Mouse (Mus musculus) lung, adult 2 months (tissue): ENCODE results near the gene Cntln. TPM values are rescaled to one million over a fixed set of nuclear protein-coding genes. Genes with fewer than 3 reads are reported as not detected.
A peak's percentile ranks its signal among the peaks of the same experiment; 100 is the strongest.

Experiments
- DNase-seq: peaks from one replicate; pipeline ENCODE4 v3.0.0; 2022
- H3K4me1 ChIP-seq: fragments of 200-500 bp; 2 replicates; pipeline ENCODE4 v1.6.1; 2011; ENCODE audit warnings: low read length; ENCODE audit not compliant: control insufficient read depth, insufficient read depth
- H3K4me3 ChIP-seq: fragments of 200-500 bp; replicated peaks from 2 replicates; pipeline ENCODE3; 2011; ENCODE audit warnings: low read depth, mild to moderate bottlenecking, control low read depth, low read length; ENCODE audit errors: extremely low read depth
- CTCF ChIP-seq: fragments of 200-500 bp; IDR thresholded peaks from 2 replicates; pipeline ENCODE4 v1.5.1; 2011; ENCODE audit warnings: mild to moderate bottlenecking, low read length, control low read depth; ENCODE audit not compliant: insufficient read depth
- POLR2A ChIP-seq: fragments of 200-500 bp; IDR thresholded peaks from 2 replicates; pipeline ENCODE4 v1.6.1; 2011; ENCODE audit warnings: low read depth, mild to moderate bottlenecking, control low read depth, low read length, borderline replicate concordance; ENCODE audit errors: extremely low read depth
- WGBS: fragments of 180-500 bp; shearing (Covaris S2); methylation state at CpG from one replicate; pipeline ENCODE4 v1.1.7; 2018; 5-methylcytosine and 5-hydroxymethylcytosine counted together
- polyA plus RNA-seq: library from polyadenylated mRNA; depleted of rRNA; stranded (reverse); fragments of >200 nt; gene quantifications from 2 replicates; pipeline ENCODE4 v1.2.3, GENCODE M21; 2012

Gene Cntln
- polyA plus RNA-seq, 1 experiment, result 3.2 TPM

GRCm38 (mm10) chr4:85010846-85011245 lies 126.7 kb downstream of the Cntln start:
- TF ChIP-seq CTCF, result no peak
- no peak for TF ChIP-seq POLR2A
- no peak for DNase-seq
- Histone ChIP-seq H3K4me1 (no peaks in the 10 kb centered on the region), H3K4me3 (no peak overlapping the region)

GRCm38 (mm10) chr4:85045748-85046147 lies 161.6 kb downstream of the Cntln start:
- WGBS, result 79% methylated on average over 2 of the region's 2 CpGs
- TF ChIP-seq POLR2A (no peak), CTCF (no peak)

GRCm38 (mm10) chr4:85049933-85050553 lies 165.9 kb downstream of the Cntln start:
- H3K4me3 ChIP-seq, result no peak overlapping the region
- TF ChIP-seq CTCF (no peak), POLR2A (no peak)

More at GRCm38 (mm10) chr4:85045748-85046147, 161.6 kb downstream of the Cntln start:
- no peak overlapping the region for H3K4me3 ChIP-seq
- no peak for DNase-seq
- H3K4me1 ChIP-seq, result no peaks in the 10 kb centered on the region

GRCm38 (mm10) chr4:85054616-85055015 lies 170.5 kb downstream of the Cntln start:
- no peak for DNase-seq
- 71% methylated on average over 1 of the region's 1 CpGs for WGBS
- Histone ChIP-seq H3K4me3 (no peak overlapping the region), H3K4me1 (no peaks in the 10 kb centered on the region)
- TF ChIP-seq CTCF, result no peak
- no peak for TF ChIP-seq POLR2A

More at GRCm38 (mm10) chr4:85049933-85050553, 165.9 kb downstream of the Cntln start:
- WGBS, result 80% methylated on average over 8 of the region's 8 CpGs
- DNase-seq, result no peak
- H3K4me1 ChIP-seq, result no peaks in the 10 kb centered on the region

GRCm38 (mm10) chr4:85059598-85059997 lies 175.5 kb downstream of the Cntln start:
- 90% methylated on average over 2 of the region's 2 CpGs for WGBS
- DNase-seq, result no peak
- no peak overlapping the region for H3K4me3 ChIP-seq
- no peaks in the 10 kb centered on the region for H3K4me1 ChIP-seq
- TF ChIP-seq POLR2A (no peak), CTCF (no peak)

- Histone ChIP-seq H3K4me3 (no peak overlapping the region), H3K4me1 (no peaks in the 10 kb centered on the region)
- no peak for TF ChIP-seq POLR2A
- no peak for TF ChIP-seq CTCF
- 63% methylated on average over 2 of the region's 2 CpGs for WGBS
- no peak for DNase-seq
Measured at GRCm38 (mm10) chr4:85061676-85062075, 177.6 kb downstream of the Cntln start.

- no peak for DNase-seq
- no peak overlapping the region for H3K4me3 ChIP-seq
- WGBS, result 93% methylated on average over 4 of the region's 4 CpGs
- no peaks in the 10 kb centered on the region for H3K4me1 ChIP-seq
- TF ChIP-seq CTCF (no peak), POLR2A (no peak)
Measured at GRCm38 (mm10) chr4:85096033-85096432, 211.9 kb downstream of the Cntln start.

- 17% methylated on average over 7 of the region's 7 CpGs for WGBS
- no peak overlapping the region for H3K4me3 ChIP-seq
- DNase-seq, result peak; percentile 41
- peak; percentile 96 for TF ChIP-seq CTCF
- TF ChIP-seq POLR2A, result no peak
- no peaks in the 10 kb centered on the region for H3K4me1 ChIP-seq
Measured at GRCm38 (mm10) chr4:85096682-85097081, 212.6 kb downstream of the Cntln start.

- TF ChIP-seq CTCF, result no peak
- no peak for TF ChIP-seq POLR2A
- no peaks in the 10 kb centered on the region for H3K4me1 ChIP-seq
- 96% methylated on average over 4 of the region's 4 CpGs for WGBS
- H3K4me3 ChIP-seq, result no peak overlapping the region
- no peak for DNase-seq
Measured at GRCm38 (mm10) chr4:85102168-85102567, 218.1 kb downstream of the Cntln start.

GRCm38 (mm10) chr4:85106416-85106815 lies 222.3 kb downstream of the Cntln start:
- TF ChIP-seq CTCF, result no peak
- 52% methylated on average over 1 of the region's 1 CpGs for WGBS
- DNase-seq, result no peak
- no peaks in the 10 kb centered on the region for H3K4me1 ChIP-seq
- H3K4me3 ChIP-seq, result no peak overlapping the region

GRCm38 (mm10) chr4:85106961-85107360 lies 222.9 kb downstream of the Cntln start:
- DNase-seq, result no peak
- Histone ChIP-seq H3K4me3 (no peak overlapping the region), H3K4me1 (no peaks in the 10 kb centered on the region)
- 83% methylated on average over 2 of the region's 2 CpGs for WGBS
- no peak for TF ChIP-seq CTCF
- no peak for TF ChIP-seq POLR2A
